Mouse (Mus musculus): ENCODE results near the gene Slco3a1. TPM values are rescaled to one million over a fixed set of nuclear protein-coding genes. Genes with fewer than 3 reads are reported as not detected.

Gene Slco3a1
- polyA plus RNA-seq, 1 experiment, result 13.4 TPM

- Histone ChIP-seq H3K4me1 (ENCODE audit: control insufficient read depth, insufficient read depth, low read length) (no peaks in the 10 kb centered on the region), H3K4me3 (ENCODE audit: insufficient read depth, low read length) (no peak overlapping the region), H3K27ac (ENCODE audit: insufficient read depth, low read length) (no peak overlapping the region)
- TF ChIP-seq POLR2A (IDR thresholded peaks at IDR 0.05; ENCODE audit: low read depth, low read length), result no peak
- no peak for TF ChIP-seq CTCF (IDR thresholded peaks at IDR 0.05; ENCODE audit: borderline replicate concordance, insufficient read depth, low read length)
These were observed 186.2 kb downstream of the Slco3a1 start for GRCm38 (mm10) chr7:74368256-74368980.

- no peak overlapping the region for H3K4me3 ChIP-seq (ENCODE audit: insufficient read depth, low read length)
- H3K4me1 ChIP-seq (ENCODE audit: control insufficient read depth, insufficient read depth, low read length), result no peaks in the 10 kb centered on the region
- TF ChIP-seq CTCF (IDR thresholded peaks at IDR 0.05; ENCODE audit: borderline replicate concordance, insufficient read depth, low read length) (peak; percentile 69), POLR2A (IDR thresholded peaks at IDR 0.05; ENCODE audit: low read depth, low read length) (no peak)
- H3K27ac ChIP-seq (ENCODE audit: insufficient read depth, low read length), result no peak overlapping the region
These were observed 187.2 kb downstream of the Slco3a1 start for GRCm38 (mm10) chr7:74367350-74367749.

GRCm38 (mm10) chr7:74365623-74366022 lies 189.0 kb downstream of the Slco3a1 start:
- TF ChIP-seq POLR2A (IDR thresholded peaks at IDR 0.05; ENCODE audit: low read depth, low read length), result no peak
- no peak for TF ChIP-seq CTCF (IDR thresholded peaks at IDR 0.05; ENCODE audit: borderline replicate concordance, insufficient read depth, low read length)
- peaks cover 5% of the 10 kb centered on the region; the same call in 1 of the 2 replicates for H3K4me1 ChIP-seq (ENCODE audit: control insufficient read depth, insufficient read depth, low read length)
- H3K4me3 ChIP-seq (ENCODE audit: insufficient read depth, low read length), result no peak overlapping the region
- H3K27ac ChIP-seq (ENCODE audit: insufficient read depth, low read length), result no peak overlapping the region

- no peak for TF ChIP-seq POLR2A (IDR thresholded peaks at IDR 0.05; ENCODE audit: low read depth, low read length)
- no peak for TF ChIP-seq CTCF (IDR thresholded peaks at IDR 0.05; ENCODE audit: borderline replicate concordance, insufficient read depth, low read length)
- no peak overlapping the region for H3K27ac ChIP-seq (ENCODE audit: insufficient read depth, low read length)
- H3K4me1 ChIP-seq (ENCODE audit: control insufficient read depth, insufficient read depth, low read length), result peaks cover 5% of the 10 kb centered on the region; the same call in 1 of the 2 replicates
- no peak overlapping the region for H3K4me3 ChIP-seq (ENCODE audit: insufficient read depth, low read length)
These were observed 189.6 kb downstream of the Slco3a1 start for GRCm38 (mm10) chr7:74364956-74365355.

- TF ChIP-seq POLR2A (IDR thresholded peaks at IDR 0.05; ENCODE audit: low read depth, low read length) (no peak), CTCF (IDR thresholded peaks at IDR 0.05; ENCODE audit: borderline replicate concordance, insufficient read depth, low read length) (no peak)
- no peak overlapping the region for H3K4me3 ChIP-seq (ENCODE audit: insufficient read depth, low read length)
- peaks cover 5% of the 10 kb centered on the region; the same call in 1 of the 2 replicates for H3K4me1 ChIP-seq (ENCODE audit: control insufficient read depth, insufficient read depth, low read length)
- H3K27ac ChIP-seq (ENCODE audit: insufficient read depth, low read length), result no peak overlapping the region
These were observed 191.1 kb downstream of the Slco3a1 start for GRCm38 (mm10) chr7:74363440-74363839.

GRCm38 (mm10) chr7:74361677-74362076 lies 192.9 kb downstream of the Slco3a1 start:
- H3K4me3 ChIP-seq (ENCODE audit: insufficient read depth, low read length), result no peak overlapping the region
- TF ChIP-seq POLR2A (IDR thresholded peaks at IDR 0.05; ENCODE audit: low read depth, low read length) (no peak), CTCF (IDR thresholded peaks at IDR 0.05; ENCODE audit: borderline replicate concordance, insufficient read depth, low read length) (no peak)

GRCm38 (mm10) chr7:74357027-74357426 lies 197.6 kb downstream of the Slco3a1 start:
- no peak overlapping the region for H3K4me3 ChIP-seq (ENCODE audit: insufficient read depth, low read length)
- no peak for TF ChIP-seq POLR2A (IDR thresholded peaks at IDR 0.05; ENCODE audit: low read depth, low read length)
- no peak for TF ChIP-seq CTCF (IDR thresholded peaks at IDR 0.05; ENCODE audit: borderline replicate concordance, insufficient read depth, low read length)
- H3K4me1 ChIP-seq (ENCODE audit: control insufficient read depth, insufficient read depth, low read length), result peaks cover 4% of the 10 kb centered on the region; the same call in 1 of the 2 replicates
- no peak overlapping the region for H3K27ac ChIP-seq (ENCODE audit: insufficient read depth, low read length)

More at GRCm38 (mm10) chr7:74361677-74362076, 192.9 kb downstream of the Slco3a1 start:
- peaks cover 5% of the 10 kb centered on the region; the same call in 1 of the 2 replicates for H3K4me1 ChIP-seq (ENCODE audit: control insufficient read depth, insufficient read depth, low read length)
- H3K27ac ChIP-seq (ENCODE audit: insufficient read depth, low read length), result no peak overlapping the region

- no peak for TF ChIP-seq POLR2A (IDR thresholded peaks at IDR 0.05; ENCODE audit: low read depth, low read length)
- 0 out of 2 replicates have a peak, but pooled peaks have one; percentile 1 for TF ChIP-seq CTCF (IDR thresholded peaks at IDR 0.05; ENCODE audit: borderline replicate concordance, insufficient read depth, low read length)
- H3K27ac ChIP-seq (ENCODE audit: insufficient read depth, low read length), result no peak overlapping the region
- no peaks in the 10 kb centered on the region for H3K4me1 ChIP-seq (ENCODE audit: control insufficient read depth, insufficient read depth, low read length)
- no peak overlapping the region for H3K4me3 ChIP-seq (ENCODE audit: insufficient read depth, low read length)
These were observed 199.9 kb downstream of the Slco3a1 start for GRCm38 (mm10) chr7:74354527-74355256.

GRCm38 (mm10) chr7:74353707-74354468 lies 200.7 kb downstream of the Slco3a1 start:
- Histone ChIP-seq H3K4me1 (ENCODE audit: control insufficient read depth, insufficient read depth, low read length) (no peaks in the 10 kb centered on the region), H3K27ac (ENCODE audit: insufficient read depth, low read length) (no peak overlapping the region), H3K4me3 (ENCODE audit: insufficient read depth, low read length) (no peak overlapping the region)
- no peak for TF ChIP-seq POLR2A (IDR thresholded peaks at IDR 0.05; ENCODE audit: low read depth, low read length)
- TF ChIP-seq CTCF (IDR thresholded peaks at IDR 0.05; ENCODE audit: borderline replicate concordance, insufficient read depth, low read length), result no peak
